Mouse (Mus musculus): ENCODE data around the gene Gm128. TPM values are rescaled to one million over a fixed set of nuclear protein-coding genes. Genes with fewer than 3 reads are reported as not detected.
A peak's percentile ranks its signal among the peaks of the same experiment; 100 is the strongest.
"Not testable (repeated sequence)": the region's sequence is repeated elsewhere in the genome, so short reads cannot be mapped to it uniquely, and the experiment has no call there.

Gene Gm128
- total RNA-seq, 1 experiment from 2014 or later = 2.3 TPM

GRCm38 (mm10) chr3:95218466-95219137 is 22.8 kb downstream of the Gm128 start:
- ATAC-seq (replicated peaks in 1 of 2; ENCODE audit: insufficient read depth in 1 of 2, low FRiP score in 2 of 2, low TSS enrichment in 1 of 2, low read depth in 1 of 2, poor library complexity in 2 of 2, severe bottlenecking in 2 of 2) = no peak

GRCm38 (mm10) chr3:95217255-95218134 is 23.9 kb downstream of the Gm128 start, which contains the start of gene Gabpb2:
Gene Gabpb2, minus strand, starts transcription at chr3:95217916.
- peak; percentile 82 to 92 for ATAC-seq (replicated peaks in 1 of 2; ENCODE audit: insufficient read depth in 1 of 2, low FRiP score in 2 of 2, low TSS enrichment in 1 of 2, low read depth in 1 of 2, poor library complexity in 2 of 2, severe bottlenecking in 2 of 2)

- no peak for ATAC-seq (replicated peaks in 1 of 2; ENCODE audit: insufficient read depth in 1 of 2, low FRiP score in 2 of 2, low TSS enrichment in 1 of 2, low read depth in 1 of 2, poor library complexity in 2 of 2, severe bottlenecking in 2 of 2)
These were observed 24.6 kb downstream of the Gm128 start for GRCm38 (mm10) chr3:95216655-95217254.

GRCm38 (mm10) chr3:95213609-95213975 is 27.8 kb downstream of the Gm128 start:
- ATAC-seq (replicated peaks in 1 of 2; ENCODE audit: insufficient read depth in 1 of 2, low FRiP score in 2 of 2, low TSS enrichment in 1 of 2, low read depth in 1 of 2, poor library complexity in 2 of 2, severe bottlenecking in 2 of 2) = no peak

- ATAC-seq (replicated peaks in 1 of 2; ENCODE audit: insufficient read depth in 1 of 2, low FRiP score in 2 of 2, low TSS enrichment in 1 of 2, low read depth in 1 of 2, poor library complexity in 2 of 2, severe bottlenecking in 2 of 2) = not testable (repeated sequence)
These were observed 28.3 kb downstream of the Gm128 start for GRCm38 (mm10) chr3:95212889-95213608.

GRCm38 (mm10) chr3:95210585-95210984 is 30.8 kb downstream of the Gm128 start:
- no peak for ATAC-seq (replicated peaks in 1 of 2; ENCODE audit: insufficient read depth in 1 of 2, low FRiP score in 2 of 2, low TSS enrichment in 1 of 2, low read depth in 1 of 2, poor library complexity in 2 of 2, severe bottlenecking in 2 of 2)

GRCm38 (mm10) chr3:95208286-95208685 is 33.1 kb downstream of the Gm128 start:
- no peak for ATAC-seq (replicated peaks in 1 of 2; ENCODE audit: insufficient read depth in 1 of 2, low FRiP score in 2 of 2, low TSS enrichment in 1 of 2, low read depth in 1 of 2, poor library complexity in 2 of 2, severe bottlenecking in 2 of 2)

- ATAC-seq (replicated peaks in 1 of 2; ENCODE audit: insufficient read depth in 1 of 2, low FRiP score in 2 of 2, low TSS enrichment in 1 of 2, low read depth in 1 of 2, poor library complexity in 2 of 2, severe bottlenecking in 2 of 2) = no peak
These were observed 37.5 kb downstream of the Gm128 start for GRCm38 (mm10) chr3:95203880-95204279.

GRCm38 (mm10) chr3:95200562-95200961 is 40.8 kb downstream of the Gm128 start:
- no peak for ATAC-seq (replicated peaks in 1 of 2; ENCODE audit: insufficient read depth in 1 of 2, low FRiP score in 2 of 2, low TSS enrichment in 1 of 2, low read depth in 1 of 2, poor library complexity in 2 of 2, severe bottlenecking in 2 of 2)

- no peak for ATAC-seq (replicated peaks in 1 of 2; ENCODE audit: insufficient read depth in 1 of 2, low FRiP score in 2 of 2, low TSS enrichment in 1 of 2, low read depth in 1 of 2, poor library complexity in 2 of 2, severe bottlenecking in 2 of 2)
These were observed 41.3 kb downstream of the Gm128 start for GRCm38 (mm10) chr3:95200132-95200531.

- ATAC-seq (replicated peaks in 1 of 2; ENCODE audit: insufficient read depth in 1 of 2, low FRiP score in 2 of 2, low TSS enrichment in 1 of 2, low read depth in 1 of 2, poor library complexity in 2 of 2, severe bottlenecking in 2 of 2) = no peak
These were observed 42.3 kb downstream of the Gm128 start for GRCm38 (mm10) chr3:95199101-95199500.

- ATAC-seq (replicated peaks in 1 of 2; ENCODE audit: insufficient read depth in 1 of 2, low FRiP score in 2 of 2, low TSS enrichment in 1 of 2, low read depth in 1 of 2, poor library complexity in 2 of 2, severe bottlenecking in 2 of 2) = no peak
These were observed 45.6 kb downstream of the Gm128 start for GRCm38 (mm10) chr3:95195772-95196171.

GRCm38 (mm10) chr3:95194721-95195135 is 46.7 kb downstream of the Gm128 start:
- no peak for ATAC-seq (replicated peaks in 1 of 2; ENCODE audit: insufficient read depth in 1 of 2, low FRiP score in 2 of 2, low TSS enrichment in 1 of 2, low read depth in 1 of 2, poor library complexity in 2 of 2, severe bottlenecking in 2 of 2)

Other genes starting within 250 kb of the Gm128 start
- 26.6 and 29.0 TPM in 2 replicates for gene Zfp687, start 226.2 kb downstream of the Gm128 start, total RNA-seq (2017)
- gene Psmd4, start 199.0 kb downstream of the Gm128 start, total RNA-seq (2017) = 164 and 233 TPM in 2 replicates
- gene Pip5k1a, start 134.7 kb downstream of the Gm128 start, total RNA-seq (2017) = 20.9 and 23.1 TPM in 2 replicates
- gene Vps72, start 130.6 kb downstream of the Gm128 start, total RNA-seq (2017) = 63.2 and 229 TPM in 2 replicates
- 0.63 TPM in 1 of 2 replicates, not detected in the other for gene Tmod4, start 117.1 kb downstream of the Gm128 start, total RNA-seq (2017)
- gene Scnm1, start 107.6 kb downstream of the Gm128 start, total RNA-seq (2017) = 96.4 and 116 TPM in 2 replicates
- 8.6 and 10.4 TPM in 2 replicates for gene Lysmd1, start 107.5 kb downstream of the Gm128 start, total RNA-seq (2017)
- gene Tnfaip8l2, start 99.2 kb downstream of the Gm128 start, total RNA-seq (2017) = 15.2 and 16.3 TPM in 2 replicates
- 0.31 and 1.3 TPM in 2 replicates for gene Sema6c, start 81.1 kb downstream of the Gm128 start, total RNA-seq (2017)
- gene Gabpb2, start 23.7 kb downstream of the Gm128 start, total RNA-seq (2017) = 51.7 and 52.8 TPM in 2 replicates
- 60.3 and 67.5 TPM in 2 replicates for gene Cdc42se1, start 12.9 kb downstream of the Gm128 start, total RNA-seq (2017)
- gene Mllt11, start 9.4 kb downstream of the Gm128 start, total RNA-seq (2017) = 8.2 and 13.0 TPM in 2 replicates
- gene Bnipl, start 9.6 kb upstream of the Gm128 start, total RNA-seq (2017) = not detected in 2 replicates
- gene Mindy1, start 39.7 kb upstream of the Gm128 start, total RNA-seq (2017) = 42.4 and 45.4 TPM in 2 replicates
- 9.8 and 11.7 TPM in 2 replicates for gene Prune1, start 40.5 kb upstream of the Gm128 start, total RNA-seq (2017)
- 8.0 and 9.9 TPM in 2 replicates for gene Anxa9, start 65.6 kb upstream of the Gm128 start, total RNA-seq (2017)
- 103 and 119 TPM in 2 replicates for gene Cers2, start 73.2 kb upstream of the Gm128 start, total RNA-seq (2017)
- 37.0 and 46.7 TPM in 2 replicates for gene Setdb1, start 115.6 kb upstream of the Gm128 start, total RNA-seq (2017)
- gene 4930558C23Rik, start 161.2 kb upstream of the Gm128 start, total RNA-seq (2017) = not detected in 2 replicates
- gene Arnt, start 192.8 kb upstream of the Gm128 start, total RNA-seq (2017) = 28.8 and 29.3 TPM in 2 replicates